Mouse (Mus musculus): ENCODE results near the gene Eif5a.

- TF ChIP-seq CTCF (IDR thresholded peaks at IDR 0.05; ENCODE audit: extremely low read depth, insufficient read length, insufficient replicate concordance, low read depth, low read length) (no peak), POLR2A (IDR thresholded peaks at IDR 0.05; ENCODE audit: low read depth, low read length) (no peak)
Observed at GRCm38 (mm10) chr11:69894671-69895070, 27.1 kb downstream of the Eif5a start.

All from small intestine, adult 2 months (tissue).